Mouse (Mus musculus) MEL (cell line): ENCODE measurements around the gene Tpm4.
"Not testable (repeated sequence)": the region's sequence is repeated elsewhere in the genome, so short reads cannot be mapped to it uniquely, and the experiment has no call there.

ENCODE experiments used
- CTCF ChIP-seq, 3 experiments: IDR thresholded peaks in 2 of 3; conservative IDR thresholded peaks in 1 of 3; 2 replicates each; pipeline ENCODE4 v1.5.1; 2011 to 2012; ENCODE audit warnings: low read length in 3 of 3, low read depth in 2 of 3, mild to moderate bottlenecking in 2 of 3, improper control_type of control experiment in 1 of 3, inconsistent platforms in 1 of 3, mixed read lengths in 1 of 3, moderate library complexity in 1 of 3; ENCODE audit not compliant: control insufficient read depth in 1 of 3, insufficient read depth in 1 of 3, poor library complexity in 1 of 3, severe bottlenecking in 1 of 3
- E2F4 ChIP-seq: IDR thresholded peaks from 2 replicates; pipeline ENCODE4 v1.6.1; 2011; ENCODE audit warnings: low read depth, low read length, improper control_type of control experiment, borderline replicate concordance
- MAX ChIP-seq: IDR thresholded peaks from 2 replicates; pipeline ENCODE4 v1.6.1; 2011; ENCODE audit warnings: low read length, improper control_type of control experiment
- MYC ChIP-seq: IDR thresholded peaks from 2 replicates; pipeline ENCODE4 v1.6.1; 2011; ENCODE audit warnings: low read depth, mild to moderate bottlenecking, low read length, improper control_type of control experiment, moderate library complexity
- ZC3H11A ChIP-seq: IDR thresholded peaks from 2 replicates; pipeline ENCODE4 v1.6.1; 2012; ENCODE audit warnings: low read depth, mild to moderate bottlenecking, inconsistent platforms, low read length, improper control_type of control experiment

- not testable (repeated sequence) for TF ChIP-seq CTCF (IDR thresholded peaks at IDR 0.05 in 2 of 3, conservative IDR thresholded peaks at IDR 0.05 in 1 of 3; ENCODE audit: control insufficient read depth in 1 of 3, insufficient read depth in 1 of 3, low read depth in 2 of 3, low read length in 3 of 3, poor library complexity in 1 of 3, severe bottlenecking in 1 of 3); ZC3H11A; E2F4; MAX; MYC
Observed at GRCm38 (mm10) chr8:72121486-72121885, 13.3 kb upstream of the Tpm4 start.
